ENCODE assay signal across 8 mouse cellular contexts in the genomic region with DNA sequence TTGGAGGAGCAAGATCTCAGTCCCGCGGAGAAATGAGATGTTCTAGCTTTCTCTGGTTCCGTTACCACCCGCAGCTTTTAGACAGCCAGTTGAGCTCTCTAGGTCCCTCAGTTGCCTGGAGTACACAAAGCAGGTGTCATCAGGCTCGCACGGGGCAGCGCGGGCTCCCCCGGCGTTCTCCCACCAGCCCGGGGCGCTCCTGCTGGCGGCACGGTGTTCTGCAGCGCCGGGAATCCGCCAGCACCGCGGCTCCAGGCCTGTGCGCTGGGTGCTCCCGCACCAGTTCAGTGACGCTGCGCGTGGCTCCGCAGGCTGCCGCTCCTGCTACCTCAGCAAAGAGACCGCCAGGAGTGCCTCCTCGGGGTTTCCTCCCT. TPM values are rescaled to one million over a fixed set of nuclear protein-coding genes. Genes with fewer than 3 reads are reported as not detected.
DNase-seq lines count a peak whose midpoint lies in the region; ATAC-seq and TF ChIP-seq lines count a peak whose summit lies in the region.

Gene Lrrc7, minus strand, starts transcription at position 235 of the 374 bp plus-strand sequence.

- ATAC-seq in kidney, embryonic 16.5 days (ENCODE audit: low FRiP score, low TSS enrichment), result peak; percentile 93
- ATAC-seq in frontal cortex, adult (ENCODE audit: low TSS enrichment), result peak; percentile 69
- peak; percentile 41; the same call in 1 of the 2 replicates for ATAC-seq in liver, postnatal 0 days
- peak; percentile 88 for ATAC-seq in stomach, embryonic 14.5 days (ENCODE audit: insufficient number of reproducible peaks, insufficient read depth, low FRiP score, low read depth)
- no peak for ATAC-seq in activated CD4-positive, CD25-positive, alpha-beta regulatory T cell, adult 4 months

- peaks cover 44% of the 10 kb centered on the region for H3K27me3 ChIP-seq in kidney, embryonic 16.5 days (ENCODE audit: insufficient read depth, low read length)
- peaks cover 32% of the 10 kb centered on the region for H3K27me3 ChIP-seq in liver, postnatal 0 days (ENCODE audit: insufficient read depth, low read length)
- H3K27me3 ChIP-seq in stomach, embryonic 14.5 days (ENCODE audit: control insufficient read depth, insufficient read depth, low read length), result no peaks in the 10 kb centered on the region

- TF ChIP-seq CTCF in liver, postnatal 0 days (IDR thresholded peaks at IDR 0.05; ENCODE audit: low read depth), result no peak

- H3K4me3 ChIP-seq in kidney, embryonic 16.5 days (ENCODE audit: low read length), result peak within 1 kb of the TSS; percentile 64
- peak within 1 kb of the TSS; percentile 31; the same call in 1 of the 2 replicates for H3K4me3 ChIP-seq in liver, postnatal 0 days (ENCODE audit: low read depth, low read length)
- H3K4me3 ChIP-seq in stomach, embryonic 14.5 days (ENCODE audit: low read depth, low read length), result peak within 1 kb of the TSS; percentile 69

- no peak within 1 kb of the TSS for H3K27ac ChIP-seq in kidney, embryonic 16.5 days (ENCODE audit: low read length)
- no peak within 1 kb of the TSS for H3K27ac ChIP-seq in liver, postnatal 0 days (ENCODE audit: low read depth)
- peak within 1 kb of the TSS; percentile 27; the same call in 1 of the 2 replicates for H3K27ac ChIP-seq in stomach, embryonic 14.5 days (ENCODE audit: low read length)

- no peaks in the 10 kb centered on the region for H3K9me3 ChIP-seq in kidney, embryonic 16.5 days (ENCODE audit: low read length)
- H3K9me3 ChIP-seq in liver, postnatal 0 days (ENCODE audit: low read length), result no peaks in the 10 kb centered on the region
- no peaks in the 10 kb centered on the region for H3K9me3 ChIP-seq in stomach, embryonic 14.5 days (ENCODE audit: control insufficient read depth, low read depth, low read length)

- peak within 1 kb of the TSS; percentile 99 for H3K4me2 ChIP-seq in kidney, embryonic 16.5 days (replicated peaks; ENCODE audit: low read depth, low read length)
- peak within 1 kb of the TSS; percentile 58 for H3K4me2 ChIP-seq in liver, postnatal 0 days (ENCODE audit: low read depth, low read length)
- peak within 1 kb of the TSS; percentile 99 for H3K4me2 ChIP-seq in stomach, embryonic 14.5 days (replicated peaks; ENCODE audit: low read depth, low read length)

- peak within 1 kb of the TSS; percentile 61 for H3K9ac ChIP-seq in kidney, embryonic 16.5 days (replicated peaks; ENCODE audit: low read length)
- H3K9ac ChIP-seq in liver, postnatal 0 days (replicated peaks), result no peak within 1 kb of the TSS
- H3K9ac ChIP-seq in stomach, embryonic 14.5 days (replicated peaks; ENCODE audit: low read depth, low read length), result peak within 1 kb of the TSS; percentile 52

- no peaks in the 10 kb centered on the region for H3K36me3 ChIP-seq in kidney, embryonic 16.5 days (ENCODE audit: insufficient read depth, low read length)
- no peaks in the 10 kb centered on the region for H3K36me3 ChIP-seq in liver, postnatal 0 days (replicated peaks; ENCODE audit: insufficient read depth, low read length)
- no peaks in the 10 kb centered on the region for H3K36me3 ChIP-seq in stomach, embryonic 14.5 days (ENCODE audit: control insufficient read depth, insufficient read depth, low read length)

- peaks cover 25% of the 10 kb centered on the region for H3K4me1 ChIP-seq in kidney, embryonic 16.5 days (ENCODE audit: insufficient read depth, low read length)
- no peaks in the 10 kb centered on the region for H3K4me1 ChIP-seq in liver, postnatal 0 days (ENCODE audit: insufficient read depth)
- no peaks in the 10 kb centered on the region; the same call in 1 of the 2 replicates for H3K4me1 ChIP-seq in stomach, embryonic 14.5 days (ENCODE audit: control insufficient read depth, insufficient read depth, low read length)

- TF ChIP-seq EP300 in liver, postnatal 0 days (IDR thresholded peaks at IDR 0.05; ENCODE audit: low read depth), result no peak

- under 1% methylated on average over 28 of the region's 28 CpGs for WGBS in kidney, embryonic 16.5 days
- 1% methylated on average over 28 of the region's 28 CpGs for WGBS in liver, postnatal 0 days (ENCODE audit: insufficient replicate concordance)
- under 1% methylated on average over 28 of the region's 28 CpGs for WGBS in stomach, embryonic 14.5 days

- no peak for DNase-seq in kidney, adult 11 months
- peak; percentile 6 for DNase-seq in cerebellum, adult 11-12 months
- peak; percentile 76 to 87 for DNase-seq in layer of hippocampus, adult 18-20 months (ENCODE audit: low spot score in 2 of 2)
- DNase-seq in liver, postnatal 0 days, result peak; percentile 19

RNA-seq across cellular contexts. Expression of gene Lrrc7, which starts in this region (rescaled TPM):
- polyA plus RNA-seq in kidney, embryonic 16.5 days (2015; fragmentation: Nextera tagmentation; extraction: Ambion mirVana), result 0.15 TPM in 2 replicates
- total RNA-seq in layer of hippocampus, adult 18-20 months (2021), result 100 to 1,000 TPM; 102 to 112 TPM
- 0.01 TPM in 1 of 2 replicates, not detected in the other for polyA plus RNA-seq in liver, postnatal 0 days (2015; fragmentation: Nextera tagmentation; extraction: Ambion mirVana)
- 4.2 and 4.4 TPM in 2 replicates for polyA plus RNA-seq in stomach, embryonic 14.5 days (2014; fragmentation: Nextera tagmentation; extraction: Ambion mirVana)
- polyA plus RNA-seq in activated CD4-positive, CD25-positive, alpha-beta regulatory T cell, adult 4 months (2017; shearing (Covaris generic)), result under 1 TPM in 1 of 2 experiments, not detected in 1; 0.34 TPM

Comparison
In these comparisons a context has a peak if more than half of its experiments do, and no peak if none do; other contexts are left out.
1. Peak in ATAC-seq, H3K4me3 ChIP-seq, H3K9ac ChIP-seq and H3K4me2 ChIP-seq in kidney, embryonic 16.5 days; RNA of the gene not detected or under 1 TPM.
2. Peak in DNase-seq, ATAC-seq, H3K4me3 ChIP-seq and H3K4me2 ChIP-seq in liver, postnatal 0 days; RNA of the gene not detected or under 1 TPM.